Mouse (Mus musculus): ENCODE data around the gene Urb2. TPM values are rescaled to one million over a fixed set of nuclear protein-coding genes. Genes with fewer than 3 reads are reported as not detected.

The Urb2 gene
- polyA plus RNA-seq (2014; fragmentation: Nextera tagmentation; extraction: Ambion mirVana), result 9.0 and 9.2 TPM in 2 replicates

- peaks cover 21% of the 10 kb centered on the region for H3K36me3 ChIP-seq (ENCODE audit: insufficient read depth)
- peaks cover 9% of the 10 kb centered on the region for H3K4me1 ChIP-seq (ENCODE audit: insufficient read depth)
- WGBS, result under 1% methylated on average over 60 of the region's 74 CpGs
- H3K9me3 ChIP-seq (ENCODE audit: low read depth, low read length), result no peaks in the 10 kb centered on the region
- H3K27me3 ChIP-seq (ENCODE audit: insufficient read depth, low read length), result no peaks in the 10 kb centered on the region
- peak within 1 kb of the TSS; percentile 84 for H3K4me2 ChIP-seq
- TF ChIP-seq CTCF (IDR thresholded peaks at IDR 0.05; ENCODE audit: low read depth), result no peak
- H3K27ac ChIP-seq (ENCODE audit: low read depth), result peak within 1 kb of the TSS; percentile 84
- DNase-seq, result peak; percentile 96
- peak within 1 kb of the TSS; percentile 85 for H3K9ac ChIP-seq
- peak within 1 kb of the TSS; percentile 84 for H3K4me3 ChIP-seq (ENCODE audit: low read depth, low read length)
- ATAC-seq (ENCODE audit: insufficient read depth), result peak; percentile 94
Measured at GRCm38 (mm10) chr8:124021237-124022227, at the start of gene Urb2, which contains the start of gene Taf5l. Urb2 (plus strand) TSS chr8:124021508. Taf5l (minus strand) TSS chr8:124021397.

GRCm38 (mm10) chr8:123973495-123973894, 47.8 kb upstream of the Urb2 start:
- Histone ChIP-seq H3K4me3 (ENCODE audit: low read depth, low read length) (no peak overlapping the region), H3K9ac (no peak overlapping the region), H3K4me1 (ENCODE audit: insufficient read depth) (peaks cover 1% of the 10 kb centered on the region), H3K27ac (ENCODE audit: low read depth) (no peak overlapping the region), H3K27me3 (ENCODE audit: insufficient read depth, low read length) (no peaks in the 10 kb centered on the region), H3K4me2 (no peak overlapping the region), H3K36me3 (ENCODE audit: insufficient read depth) (0 out of 2 replicates have a peak, but pooled peaks cover 9% of the 10 kb centered on the region), H3K9me3 (ENCODE audit: low read depth, low read length) (no peaks in the 10 kb centered on the region)
- ATAC-seq (ENCODE audit: insufficient read depth), result no peak
- TF ChIP-seq CTCF (IDR thresholded peaks at IDR 0.05; ENCODE audit: low read depth), result no peak
- no peak for DNase-seq
- whole genome bisulfite sequencing, result 65% methylated on average over 1 of the region's 1 CpGs

- H3K9ac ChIP-seq, result no peak overlapping the region
- H3K27me3 ChIP-seq (ENCODE audit: insufficient read depth, low read length), result no peaks in the 10 kb centered on the region
- no peaks in the 10 kb centered on the region for H3K36me3 ChIP-seq (ENCODE audit: insufficient read depth)
- no peak overlapping the region for H3K4me3 ChIP-seq (ENCODE audit: low read depth, low read length)
- peak overlapping the region; percentile 45; the same call in 1 of the 2 replicates for H3K4me2 ChIP-seq
- peak overlapping the region; percentile 86; the same call in 1 of the 2 replicates for H3K27ac ChIP-seq (ENCODE audit: low read depth)
- H3K9me3 ChIP-seq (ENCODE audit: low read depth, low read length), result no peaks in the 10 kb centered on the region
- no peak for TF ChIP-seq CTCF (IDR thresholded peaks at IDR 0.05; ENCODE audit: low read depth)
- peaks cover 5% of the 10 kb centered on the region for H3K4me1 ChIP-seq (ENCODE audit: insufficient read depth)
- no peak for ATAC-seq (ENCODE audit: insufficient read depth)
- 86% methylated on average over 4 of the region's 4 CpGs for WGBS
- DNase-seq, result no peak
Measured at GRCm38 (mm10) chr8:123977499-123977898, 43.8 kb upstream of the Urb2 start.

- no peaks in the 10 kb centered on the region for H3K27me3 ChIP-seq (ENCODE audit: insufficient read depth, low read length)
- H3K27ac ChIP-seq (ENCODE audit: low read depth), result peak overlapping the region; percentile 86
- peaks cover 5% of the 10 kb centered on the region for H3K4me1 ChIP-seq (ENCODE audit: insufficient read depth)
- DNase-seq, result peak; percentile 92
- no peak for TF ChIP-seq CTCF (IDR thresholded peaks at IDR 0.05; ENCODE audit: low read depth)
- no peaks in the 10 kb centered on the region for H3K36me3 ChIP-seq (ENCODE audit: insufficient read depth)
- no peaks in the 10 kb centered on the region for H3K9me3 ChIP-seq (ENCODE audit: low read depth, low read length)
- ATAC-seq (ENCODE audit: insufficient read depth), result peak; percentile 41; the same call in 1 of the 2 replicates
- peak overlapping the region; percentile 45 for H3K4me2 ChIP-seq
- peak overlapping the region; percentile 27 for H3K9ac ChIP-seq
- WGBS, result 34% methylated on average over 14 of the region's 14 CpGs
- H3K4me3 ChIP-seq (ENCODE audit: low read depth, low read length), result peak overlapping the region; percentile 13; the same call in 1 of the 2 replicates
Measured at GRCm38 (mm10) chr8:123978166-123978838, 43.0 kb upstream of the Urb2 start.

GRCm38 (mm10) chr8:123978926-123979325, 42.4 kb upstream of the Urb2 start:
- H3K27ac ChIP-seq (ENCODE audit: low read depth), result peak overlapping the region; percentile 86
- no peak for DNase-seq
- no peaks in the 10 kb centered on the region for H3K27me3 ChIP-seq (ENCODE audit: insufficient read depth, low read length)
- peak overlapping the region; percentile 45 for H3K4me2 ChIP-seq
- 56% methylated on average over 8 of the region's 8 CpGs for WGBS
- peak; percentile 12; the same call in 1 of the 2 replicates for ATAC-seq (ENCODE audit: insufficient read depth)
- H3K9ac ChIP-seq, result 0 out of 2 replicates have a peak overlapping the region, but pooled peaks have one; percentile 27
- H3K4me3 ChIP-seq (ENCODE audit: low read depth, low read length), result peak overlapping the region; percentile 13; the same call in 1 of the 2 replicates
- H3K4me1 ChIP-seq (ENCODE audit: insufficient read depth), result peaks cover 5% of the 10 kb centered on the region
- TF ChIP-seq CTCF (IDR thresholded peaks at IDR 0.05; ENCODE audit: low read depth), result no peak
- no peaks in the 10 kb centered on the region for H3K9me3 ChIP-seq (ENCODE audit: low read depth, low read length)
- H3K36me3 ChIP-seq (ENCODE audit: insufficient read depth), result no peaks in the 10 kb centered on the region

GRCm38 (mm10) chr8:123980239-123980638, 41.1 kb upstream of the Urb2 start:
- H3K9me3 ChIP-seq (ENCODE audit: low read depth, low read length), result no peaks in the 10 kb centered on the region
- H3K4me2 ChIP-seq, result no peak overlapping the region; the same call in 1 of the 2 replicates
- DNase-seq (no peak), ATAC-seq (ENCODE audit: insufficient read depth) (no peak)
- no peak for TF ChIP-seq CTCF (IDR thresholded peaks at IDR 0.05; ENCODE audit: low read depth)
- peaks cover 5% of the 10 kb centered on the region for H3K4me1 ChIP-seq (ENCODE audit: insufficient read depth)
- no peaks in the 10 kb centered on the region for H3K27me3 ChIP-seq (ENCODE audit: insufficient read depth, low read length)
- H3K27ac ChIP-seq (ENCODE audit: low read depth), result no peak overlapping the region
- H3K36me3 ChIP-seq (ENCODE audit: insufficient read depth), result no peaks in the 10 kb centered on the region
- H3K4me3 ChIP-seq (ENCODE audit: low read depth, low read length), result peak overlapping the region; percentile 4; the same call in 1 of the 2 replicates
- 81% methylated on average over 4 of the region's 4 CpGs for WGBS
- no peak overlapping the region for H3K9ac ChIP-seq
